Mouse (Mus musculus): Measurements from ENCODE around the gene Nos1.
"Not testable (repeated sequence)": the region's sequence is repeated elsewhere in the genome, so short reads cannot be mapped to it uniquely, and the experiment has no call there.

The Nos1 gene

GRCm38 (mm10) chr5:117840988-117841387, 60.2 kb downstream of the Nos1 start:
- DNase-seq = no peak

DNA sequence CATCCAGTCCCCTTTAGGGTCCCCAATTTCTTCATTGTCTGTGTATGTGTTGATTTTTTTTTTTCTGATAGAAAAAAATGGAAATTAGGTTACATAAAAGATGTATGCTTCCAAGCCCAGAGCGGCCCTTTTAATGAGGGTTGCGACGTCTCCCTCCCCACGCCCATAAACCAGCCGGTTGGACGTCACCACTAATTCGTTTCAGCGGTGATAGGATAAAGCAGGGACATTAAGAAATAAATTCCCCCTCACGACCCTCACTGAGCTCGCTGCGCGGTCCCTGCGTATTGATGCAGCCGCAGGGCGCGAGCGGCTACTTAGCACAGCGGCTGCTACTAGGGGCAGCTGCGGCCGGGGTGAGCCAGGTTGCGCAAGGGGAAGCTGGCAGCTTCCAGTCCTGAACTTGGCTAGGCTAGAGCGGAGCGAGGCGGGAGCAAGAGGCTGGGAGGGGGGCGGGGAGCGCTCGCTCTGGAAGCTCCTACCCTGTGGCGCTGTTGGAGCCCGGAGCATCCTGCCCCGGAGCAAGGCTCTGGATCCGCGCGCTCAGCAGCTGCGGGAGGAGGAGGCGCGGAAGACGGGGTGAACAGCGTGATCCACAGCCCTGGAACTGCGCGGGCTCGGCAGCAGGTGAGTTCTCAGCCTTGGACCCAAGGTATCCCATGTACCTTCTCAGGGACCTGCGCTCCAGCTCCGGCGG, 61.0 kb downstream of the Nos1 start:
- DNase-seq = no peak

DNA sequence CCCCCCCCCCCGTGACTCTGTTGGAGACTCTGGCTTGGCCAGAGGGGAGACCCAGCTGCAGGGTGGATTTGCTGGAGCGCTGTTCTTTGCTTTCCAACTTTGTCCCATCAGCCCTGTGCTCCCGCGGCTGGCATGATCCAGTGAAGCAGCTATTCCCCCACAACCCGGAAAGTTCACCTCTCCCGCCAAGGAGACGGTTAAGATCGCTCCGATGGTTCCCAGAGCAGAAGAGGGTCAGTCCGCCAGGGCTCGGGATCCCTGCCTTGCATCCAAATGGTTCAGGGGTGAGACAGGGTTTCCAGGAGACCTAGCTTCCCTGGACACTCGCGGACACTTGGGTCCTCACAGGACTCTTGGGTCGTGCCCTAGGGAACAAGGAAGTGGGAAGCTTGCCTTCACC, 61.9 kb downstream of the Nos1 start:
- DNase-seq = no peak

DNA sequence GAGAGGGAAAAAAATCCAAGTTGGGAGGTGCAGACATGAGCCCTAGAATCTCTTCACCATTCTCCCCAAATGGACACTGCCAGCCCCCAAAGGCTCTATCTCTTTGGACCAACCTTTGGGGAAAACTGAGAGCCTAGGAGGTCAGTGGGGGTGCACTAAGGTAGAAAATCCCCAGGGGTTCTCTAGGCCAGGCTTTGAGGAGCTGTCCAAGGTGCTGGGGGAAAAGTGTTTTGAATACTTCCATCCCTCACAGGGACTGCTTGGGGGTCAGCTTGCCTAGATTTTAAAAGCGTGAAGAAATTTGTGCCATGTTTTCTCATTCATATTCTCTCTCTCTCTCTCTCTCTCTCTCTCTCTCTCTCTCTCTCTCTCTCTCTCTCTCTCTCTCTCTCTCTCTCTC, 63.8 kb downstream of the Nos1 start:
- DNase-seq = peak; percentile 19

DNA sequence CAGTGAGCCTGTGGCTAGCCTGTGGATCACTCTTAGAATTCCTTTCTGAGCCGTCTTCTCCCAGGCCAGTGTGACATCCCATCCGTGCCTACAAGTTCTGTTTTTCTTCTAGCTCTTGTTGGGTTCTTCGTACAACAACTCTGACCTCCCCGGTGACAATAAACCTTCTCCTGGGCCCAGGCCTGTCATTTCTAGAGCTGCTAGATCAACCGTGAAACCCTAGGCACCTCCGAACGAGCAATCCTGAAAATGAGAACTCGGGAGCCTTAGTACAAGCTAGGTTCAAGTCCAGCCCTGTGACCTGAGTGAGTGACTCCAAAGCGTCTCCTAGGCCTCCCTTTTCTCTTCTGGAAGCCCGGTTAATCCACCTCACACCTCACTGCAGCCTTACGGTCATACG, 69.6 kb downstream of the Nos1 start:
- no peak for DNase-seq

DNA sequence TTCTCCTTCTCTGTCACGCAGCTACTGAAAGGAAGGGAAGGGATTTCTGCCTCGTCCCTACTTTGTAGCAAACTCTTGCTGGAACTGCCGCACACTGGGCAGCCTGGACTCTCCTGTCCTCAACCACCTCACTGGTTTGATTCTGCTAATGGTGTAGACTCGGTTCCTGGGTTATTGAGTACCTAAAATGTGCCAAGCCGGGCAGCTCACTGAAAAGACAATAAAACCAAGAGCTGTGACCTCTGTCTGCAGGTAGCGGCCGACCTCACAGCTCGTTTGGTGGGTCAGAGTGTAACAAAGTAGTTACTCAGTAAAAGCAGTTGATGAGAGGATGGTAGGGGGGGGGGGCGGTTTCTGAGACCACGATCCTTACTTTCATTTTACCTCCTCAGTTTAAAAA, 72.9 kb downstream of the Nos1 start:
- no peak for DNase-seq

DNA sequence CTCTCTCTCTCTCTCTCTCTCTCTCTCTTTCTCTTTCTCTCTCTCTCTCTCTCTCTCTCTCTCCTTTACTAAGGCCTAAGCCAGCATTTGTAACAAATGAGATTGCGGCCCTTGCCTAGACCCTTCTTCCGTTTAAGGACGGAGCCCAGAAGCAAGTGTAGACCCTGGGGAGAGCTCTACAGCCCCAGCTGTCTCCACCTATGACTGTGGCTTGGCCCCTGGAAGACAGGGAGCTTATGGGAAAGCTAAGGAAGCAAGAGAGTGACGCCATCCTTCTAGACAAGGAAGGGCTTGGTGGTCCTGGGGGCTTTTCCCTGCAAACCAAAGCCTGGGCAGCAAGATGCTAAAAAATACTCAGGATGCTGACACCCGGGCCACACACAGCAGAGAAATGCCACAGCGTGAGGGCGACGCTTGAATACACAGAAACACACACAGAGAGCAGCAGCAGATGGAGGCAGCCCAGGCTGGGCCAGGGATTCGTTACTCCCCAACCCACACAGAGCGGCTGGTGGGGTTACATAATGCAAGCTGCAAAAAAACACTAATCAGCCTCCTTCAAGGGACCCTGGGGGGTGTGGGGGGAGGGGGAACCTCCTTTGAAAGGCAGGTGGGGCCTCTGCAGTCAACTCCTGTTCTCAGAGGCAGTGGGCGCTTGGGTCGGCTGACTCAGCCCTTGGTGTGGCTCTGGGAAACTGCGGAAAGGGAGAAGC, 83.9 kb downstream of the Nos1 start:
- no peak for DNase-seq

- DNase-seq = no peak
These were observed 85.0 kb downstream of the Nos1 start for GRCm38 (mm10) chr5:117865876-117866275.

DNA sequence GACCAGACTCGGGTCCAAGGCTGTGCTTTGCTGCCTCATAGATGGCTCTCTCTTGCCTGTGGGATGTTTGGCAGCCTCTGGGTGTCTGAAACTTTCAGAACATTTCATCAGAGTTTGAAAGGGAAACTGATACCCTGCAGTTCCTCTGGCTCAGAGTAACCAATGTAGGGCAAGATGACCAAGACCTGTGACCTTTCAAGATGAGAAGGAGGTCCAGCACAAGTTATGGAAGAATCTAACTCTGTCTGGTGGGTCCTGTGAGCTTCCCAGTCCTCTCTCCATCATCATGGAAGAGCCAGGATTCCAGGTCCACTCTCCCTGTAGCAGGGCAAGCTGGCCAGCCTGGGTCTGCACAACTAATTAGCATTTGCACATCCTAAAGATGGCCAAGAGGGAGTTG, 90.8 kb downstream of the Nos1 start:
- DNase-seq = no peak

DNA sequence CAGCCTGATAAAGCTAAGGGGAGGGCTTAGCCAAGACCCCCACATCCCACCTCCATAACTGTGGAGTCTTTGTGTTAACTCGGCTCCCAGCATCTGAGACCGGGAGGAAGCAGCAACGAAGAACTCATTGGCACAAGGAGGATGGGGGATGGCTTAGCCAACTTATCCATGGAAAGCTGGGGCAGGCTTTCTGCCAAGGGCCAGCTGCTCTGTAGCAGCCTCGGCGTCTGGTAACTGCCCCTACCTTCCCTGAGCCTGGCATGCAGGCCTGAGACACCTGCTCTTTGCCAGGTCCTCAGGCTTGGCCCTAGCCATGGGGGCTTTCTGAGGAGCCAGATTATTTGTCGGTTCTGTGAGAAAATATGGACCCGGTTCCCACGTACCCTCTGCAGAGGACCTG, 93.0 kb downstream of the Nos1 start:
- DNase-seq = no peak

GRCm38 (mm10) chr5:117874236-117874635, 93.4 kb downstream of the Nos1 start:
- no peak for DNase-seq

GRCm38 (mm10) chr5:117879136-117879535, 98.3 kb downstream of the Nos1 start:
- DNase-seq = no peak

DNA sequence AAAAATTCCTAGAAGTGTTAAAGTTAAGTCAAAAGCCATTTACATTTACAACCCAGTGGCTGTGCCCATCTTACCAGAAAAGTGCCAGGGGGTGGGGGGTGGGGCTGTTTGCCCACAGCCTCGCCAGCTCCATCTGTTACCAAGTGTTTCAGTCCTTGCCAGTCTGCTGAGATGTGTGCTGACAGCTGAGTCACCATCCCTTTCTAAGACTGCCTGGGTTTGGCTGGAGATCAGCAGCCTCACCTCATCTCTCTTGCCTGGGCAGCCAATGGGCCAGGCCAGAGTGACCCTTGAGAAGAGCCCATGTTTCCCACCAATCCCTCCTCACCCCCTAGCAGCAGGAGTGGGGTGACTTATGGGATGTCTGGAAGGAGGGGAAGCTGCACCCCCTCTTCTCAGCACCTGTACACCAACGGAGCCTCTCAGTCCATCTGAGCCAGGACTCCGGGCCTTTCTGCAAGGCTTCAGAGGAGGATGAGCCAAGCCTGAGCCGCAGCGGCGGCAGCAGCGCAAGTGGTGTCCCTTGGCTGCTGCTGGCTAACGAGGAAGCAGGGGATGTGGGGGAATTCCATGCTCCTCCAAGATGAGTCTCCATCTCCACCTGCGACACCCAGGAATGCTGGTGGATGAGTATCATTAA, 100.2 kb downstream of the Nos1 start:
- DNase-seq = no peak

DNA sequence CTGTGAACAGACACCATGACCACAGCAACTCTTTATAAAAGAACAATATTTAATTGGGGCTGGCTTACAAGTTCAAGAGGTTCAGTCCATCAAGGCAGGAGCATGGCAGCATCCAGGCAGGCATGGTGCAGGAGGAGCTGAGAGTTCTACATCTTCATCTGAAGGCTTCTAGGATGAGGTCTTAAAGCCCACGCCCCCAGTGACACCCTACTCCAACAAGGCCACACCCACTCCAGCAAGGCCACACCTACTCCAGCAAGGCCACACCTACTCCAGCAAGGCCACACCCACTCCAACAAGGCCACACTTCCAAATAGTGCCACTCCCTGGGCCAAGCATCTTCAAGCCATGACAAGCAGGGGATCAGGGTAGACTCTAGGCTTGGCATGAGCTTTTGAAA, 101.6 kb downstream of the Nos1 start:
- DNase-seq = not testable (repeated sequence)

- DNase-seq = no peak
These were observed 104.2 kb downstream of the Nos1 start for GRCm38 (mm10) chr5:117884991-117885390.

- no peak for DNase-seq
These were observed 107.3 kb downstream of the Nos1 start for GRCm38 (mm10) chr5:117888126-117888525.

DNA sequence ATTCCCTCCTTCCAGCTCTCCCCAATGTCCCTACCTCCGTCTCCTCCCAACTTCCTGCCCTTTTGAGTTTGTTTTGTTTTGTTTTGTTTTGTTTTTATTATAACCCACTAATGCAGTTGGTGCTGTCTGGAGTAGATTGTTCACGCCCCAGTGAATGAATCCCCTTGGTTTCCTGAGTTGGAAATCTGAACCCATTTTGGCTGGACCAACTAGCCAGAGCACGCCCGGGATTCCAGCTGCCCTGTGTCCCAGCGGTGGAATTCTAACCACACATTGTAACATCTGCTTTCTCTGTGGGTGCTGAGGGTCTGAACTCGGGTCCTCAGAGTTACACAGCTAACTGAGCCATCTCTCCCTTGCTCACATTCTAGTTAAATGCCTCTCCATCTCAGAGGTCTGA, 108.1 kb downstream of the Nos1 start:
- no peak for DNase-seq

- no peak for DNase-seq
These were observed 108.7 kb downstream of the Nos1 start for GRCm38 (mm10) chr5:117889571-117889970.

- no peak for DNase-seq
These were observed 110.0 kb downstream of the Nos1 start for GRCm38 (mm10) chr5:117890871-117891270.

DNA sequence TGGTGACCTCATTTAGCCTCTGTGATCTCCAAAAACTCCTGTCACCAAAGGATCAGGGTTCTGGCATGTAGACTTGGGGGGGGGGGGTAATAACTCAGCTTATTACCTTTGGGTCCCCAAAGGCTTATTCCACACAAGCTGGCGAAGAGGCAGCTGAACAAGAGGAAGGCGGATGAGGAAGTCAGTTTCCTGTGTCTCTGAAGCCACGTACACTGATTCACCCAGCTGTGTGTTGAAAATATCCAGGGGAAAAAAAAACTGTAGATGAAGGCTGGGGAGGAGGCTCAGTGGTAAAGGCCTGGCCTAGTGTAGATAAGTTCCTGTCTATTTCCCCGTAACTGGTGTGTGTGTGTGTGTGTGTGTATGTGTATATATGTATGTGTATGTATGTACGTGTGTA, 110.7 kb downstream of the Nos1 start:
- no peak for DNase-seq

GRCm38 (mm10) chr5:117894050-117894449, 113.2 kb downstream of the Nos1 start:
- DNase-seq = no peak

DNA sequence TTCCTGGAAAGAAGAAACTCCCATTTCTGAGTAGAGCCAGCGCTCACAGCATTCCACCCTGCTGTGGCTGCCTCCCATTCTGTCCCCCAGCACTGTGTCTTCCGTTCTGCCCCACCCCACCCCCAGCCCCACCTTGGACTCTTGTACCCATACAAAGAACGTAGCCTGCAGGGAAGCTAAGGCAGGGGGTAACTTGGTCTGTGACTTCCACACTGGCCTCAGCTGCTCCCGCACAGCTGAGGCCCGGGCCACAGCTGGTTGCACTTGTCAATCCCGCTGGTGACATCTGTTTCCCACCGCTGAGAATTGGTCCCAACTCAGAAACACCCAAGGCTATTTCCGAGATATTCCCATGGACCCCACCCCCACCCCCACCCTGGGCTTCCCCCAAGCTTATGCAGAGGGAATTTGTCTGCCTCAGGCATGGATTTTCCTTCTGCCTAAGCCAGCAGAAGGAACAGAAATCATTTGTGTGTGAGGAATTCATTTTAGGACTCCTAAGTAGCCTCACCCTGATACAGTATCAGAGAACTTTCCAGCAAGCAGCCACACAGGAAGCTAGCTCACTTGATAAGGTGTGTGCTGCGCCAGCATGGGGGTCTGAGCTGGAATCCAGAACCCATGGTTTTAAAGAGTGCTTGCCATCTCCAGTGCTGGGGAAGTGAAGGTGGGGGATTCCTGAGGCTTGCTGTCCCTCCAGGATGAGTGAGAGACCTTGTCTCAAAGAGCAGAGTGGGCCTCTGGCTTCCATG, 117.4 kb downstream of the Nos1 start:
- DNase-seq = no peak

GRCm38 (mm10) chr5:117899361-117899760, 118.5 kb downstream of the Nos1 start:
- no peak for DNase-seq

Measured in thymus, postnatal 4 days (tissue).